Mouse (Mus musculus): Measurements from ENCODE around the gene Gm20503. TPM values are rescaled to one million over a fixed set of nuclear protein-coding genes. Genes with fewer than 3 reads are reported as not detected.

Gm20503 gene
- total RNA-seq (2021), result 1 to 10 TPM; 2.7 TPM

GRCm38 (mm10) chr4:59002948-59003805 lies at the start of gene Gm20503:
Gene Gm20503 (plus strand): TSS chr4:59003210.
- DNase-seq, result peak; percentile 92 to 93
- intact Hi-C loops (cut with DNase I), result loop anchor here (2.0 to 10.0 kb wide), 4 partner anchors 32 to 1048 kb away; partner anchors contain the start of genes Ecpas, Gng10 and Txn1

DNA sequence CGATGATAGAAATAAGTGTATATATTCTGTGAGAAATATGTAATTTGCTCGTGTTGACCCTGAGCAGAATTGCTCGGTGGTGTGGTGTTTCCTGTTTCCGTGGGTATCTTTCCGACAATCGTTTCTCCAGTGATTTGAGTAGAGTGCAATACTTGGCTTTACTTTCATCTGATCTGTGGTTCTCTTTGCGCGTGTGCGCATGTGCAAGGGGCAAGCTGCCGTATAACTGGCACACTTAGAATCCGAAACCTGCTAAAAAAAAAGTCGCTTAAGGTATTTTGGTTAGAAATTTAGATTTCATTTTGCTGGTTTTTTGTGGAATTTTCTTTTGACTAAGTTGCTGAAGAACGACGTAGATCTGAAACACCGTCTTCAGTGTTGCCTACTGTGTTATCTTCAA lies 41.3 kb upstream of the Gm20503 start:
- intact Hi-C loops (cut with DNase I), result no loop called here
- DNase-seq, result no peak

DNA sequence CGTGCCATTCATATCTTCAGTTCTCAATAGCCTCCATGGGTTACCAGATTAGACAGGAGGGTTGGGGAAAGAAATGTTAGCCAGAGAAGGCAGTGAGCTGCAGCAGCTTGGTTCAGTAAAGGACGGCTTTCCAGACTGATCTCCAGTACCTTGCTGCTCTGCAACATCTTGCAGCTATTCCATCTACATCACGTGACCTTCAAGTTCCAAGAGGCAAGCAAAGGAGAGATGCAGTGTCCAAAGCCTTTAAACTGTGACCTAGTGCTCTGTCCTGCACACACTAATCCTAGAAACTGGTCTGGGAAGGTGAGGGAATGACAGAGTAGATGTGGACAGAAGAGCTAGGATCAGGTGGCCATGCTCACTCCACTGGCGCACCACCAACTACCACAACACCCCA lies 39.7 kb upstream of the Gm20503 start:
- no peak for DNase-seq
- intact Hi-C loops (cut with DNase I), result no loop called here

- intact Hi-C loops (cut with DNase I), result no loop called here
- DNase-seq, result no peak
Observed at GRCm38 (mm10) chr4:58965136-58965535, 37.9 kb upstream of the Gm20503 start.

DNA sequence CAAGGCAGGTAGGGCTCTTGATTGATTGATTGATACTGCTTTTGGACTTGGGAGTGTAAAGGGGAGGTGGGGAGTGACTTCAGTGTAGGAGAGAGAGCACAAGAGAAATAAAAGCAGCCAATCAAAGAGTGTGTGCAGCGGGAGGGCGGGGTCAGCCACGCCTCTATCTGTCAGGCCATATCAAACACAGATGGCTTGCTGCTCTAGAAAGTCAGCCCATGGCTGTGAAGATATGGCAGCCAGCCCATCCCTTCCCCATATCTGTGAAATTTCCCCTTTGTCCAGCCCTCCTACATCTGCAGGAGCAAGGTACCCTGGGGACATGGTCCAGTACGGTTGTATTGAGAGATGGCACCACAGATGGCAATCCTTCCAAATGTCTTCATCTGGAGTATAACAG lies 32.3 kb upstream of the Gm20503 start:
- DNase-seq, result no peak
- intact Hi-C loops (cut with DNase I), result no loop called here

GRCm38 (mm10) chr4:58975711-58976110 lies 27.3 kb upstream of the Gm20503 start:
- intact Hi-C loops (cut with DNase I), result no loop called here
- no peak for DNase-seq

DNA sequence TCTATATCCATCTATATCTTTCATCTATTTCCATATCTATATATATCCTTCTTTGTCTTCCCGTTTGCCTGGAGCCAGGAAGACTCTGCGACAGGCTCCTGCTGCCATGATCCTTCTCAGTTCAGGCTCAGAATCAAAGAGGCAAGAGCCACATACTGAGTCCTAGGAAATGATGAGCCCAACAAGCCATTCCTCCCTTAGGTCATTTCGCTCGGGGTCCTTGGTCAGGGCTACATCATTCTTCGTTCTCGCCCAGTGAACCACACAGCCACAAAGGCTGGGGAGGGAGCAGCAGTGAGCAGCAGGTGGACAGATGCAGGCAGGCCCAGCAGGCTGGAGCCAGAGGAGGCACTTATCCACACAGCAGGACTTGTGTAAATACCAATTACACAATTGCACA lies 21.6 kb upstream of the Gm20503 start:
- DNase-seq, result no peak
- intact Hi-C loops (cut with DNase I), result no loop called here

- no peak for DNase-seq
- intact Hi-C loops (cut with DNase I), result no loop called here
Observed at GRCm38 (mm10) chr4:58982806-58983205, 20.2 kb upstream of the Gm20503 start.

GRCm38 (mm10) chr4:58985157-58985648 lies 17.8 kb upstream of the Gm20503 start:
- peak; percentile 81 to 83 for DNase-seq
- intact Hi-C loops (cut with DNase I), result loop anchor here (1.0 to 5.0 kb wide), 4 partner anchors 14 to 357 kb away; partner anchors contain the start of gene Ecpas

DNA sequence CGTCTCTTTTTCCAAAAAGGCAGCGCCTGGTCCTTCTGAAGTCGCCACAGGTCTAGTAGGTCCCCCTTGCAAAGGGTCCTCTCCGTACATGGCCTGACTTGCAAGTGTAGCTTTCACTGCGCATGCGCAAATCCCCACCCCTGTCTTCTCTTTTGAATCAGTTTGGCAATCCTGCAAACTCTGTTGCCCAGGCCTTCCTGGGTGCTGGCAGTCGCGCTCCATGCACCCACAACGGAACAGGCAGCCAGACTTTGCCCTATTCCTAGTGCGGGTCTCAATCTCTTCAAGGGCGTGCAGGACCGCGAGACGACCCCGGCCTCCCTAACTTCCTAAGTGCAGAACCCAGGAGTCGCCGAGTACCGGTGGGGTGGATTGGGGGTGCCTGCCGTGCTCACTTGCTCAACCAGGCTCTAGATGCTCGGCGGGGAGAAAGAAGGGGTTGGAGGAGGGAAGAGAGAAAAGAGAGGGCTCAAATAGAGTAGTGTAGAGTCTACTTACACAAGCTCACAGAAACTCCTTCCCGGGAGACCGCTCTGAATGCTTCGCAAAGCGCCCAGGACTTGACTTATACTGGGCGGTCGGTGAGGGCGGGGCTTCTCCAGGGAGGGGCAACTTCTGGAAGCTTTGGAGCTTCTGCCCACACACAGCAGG lies 16.3 kb upstream of the Gm20503 start, which contains the start of gene Ptgr1:
Ptgr1 (minus strand) TSS at position 580 of the 651 bp plus-strand sequence.
- intact Hi-C loops (cut with DNase I), result loop anchor here (5.0 kb wide), 2 partner anchors 74 to 356 kb away; partner anchors contain the start of gene Ecpas
- DNase-seq, result peak; percentile 81 to 82

- intact Hi-C loops (cut with DNase I), result loop anchor here (5.0 kb wide), 2 partner anchors 77 to 353 kb away; partner anchors contain the start of gene Ecpas
- no peak for DNase-seq
Observed at GRCm38 (mm10) chr4:58989303-58989898, 13.6 kb upstream of the Gm20503 start.

DNA sequence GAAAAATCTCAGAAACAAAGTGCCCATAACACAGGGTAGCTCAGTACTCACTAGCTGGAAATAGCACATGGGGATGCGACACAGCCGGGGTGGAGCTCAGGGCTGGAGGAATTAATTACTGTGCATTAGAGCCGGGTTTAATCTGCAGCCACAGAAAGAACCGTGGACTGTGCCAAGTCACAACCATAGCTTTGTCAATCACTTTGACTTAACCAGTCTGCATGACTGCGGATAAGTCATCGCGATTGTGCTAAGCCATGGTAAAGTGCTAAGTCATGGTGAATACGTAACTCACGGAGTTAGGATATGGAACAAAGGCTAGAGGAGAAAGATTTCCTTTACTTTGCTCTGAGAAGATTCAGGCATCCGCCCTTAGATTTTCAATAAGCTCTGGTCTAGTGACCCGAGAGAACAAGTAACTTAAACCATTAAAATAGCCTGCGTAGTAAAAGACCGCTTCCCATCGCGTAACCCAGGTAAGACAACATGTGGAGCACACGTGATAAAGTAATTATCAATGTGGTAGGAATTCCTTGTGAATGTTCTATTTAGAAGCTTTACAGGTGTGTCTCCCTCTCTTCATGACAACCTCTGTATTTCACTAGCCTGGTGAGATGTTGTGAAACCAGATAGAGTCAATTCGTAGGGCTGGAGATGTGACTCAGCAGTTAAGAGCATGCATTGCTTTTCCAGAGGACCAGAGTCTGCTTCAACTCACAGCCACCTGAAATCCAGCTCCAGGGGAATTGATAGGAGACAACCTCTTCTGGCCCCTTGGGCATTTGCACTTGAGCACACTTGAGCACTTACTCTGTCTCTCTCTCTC lies 12.2 kb upstream of the Gm20503 start:
- intact Hi-C loops (cut with DNase I), result no loop called here
- DNase-seq, result no peak

DNA sequence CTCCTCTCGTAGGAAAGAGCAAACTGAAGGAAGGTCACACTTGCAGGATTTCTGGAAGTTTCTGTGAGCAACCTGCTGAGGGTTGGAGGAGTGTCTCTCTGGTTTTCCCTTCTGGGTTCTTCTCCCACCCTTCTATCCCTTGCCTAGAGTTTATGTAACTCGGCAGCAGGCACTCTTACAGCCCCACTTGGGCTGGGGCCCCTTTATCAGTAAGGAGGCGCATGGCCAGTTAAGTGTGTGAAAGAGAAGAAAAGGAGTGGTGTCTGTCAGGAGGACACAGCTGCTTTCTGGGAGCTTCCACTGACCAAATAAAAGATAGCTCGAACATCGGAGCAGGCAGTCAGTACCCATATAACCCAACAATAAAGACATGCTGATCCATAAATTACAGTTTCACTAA lies 10.8 kb upstream of the Gm20503 start:
- no peak for DNase-seq
- intact Hi-C loops (cut with DNase I), result no loop called here

DNA sequence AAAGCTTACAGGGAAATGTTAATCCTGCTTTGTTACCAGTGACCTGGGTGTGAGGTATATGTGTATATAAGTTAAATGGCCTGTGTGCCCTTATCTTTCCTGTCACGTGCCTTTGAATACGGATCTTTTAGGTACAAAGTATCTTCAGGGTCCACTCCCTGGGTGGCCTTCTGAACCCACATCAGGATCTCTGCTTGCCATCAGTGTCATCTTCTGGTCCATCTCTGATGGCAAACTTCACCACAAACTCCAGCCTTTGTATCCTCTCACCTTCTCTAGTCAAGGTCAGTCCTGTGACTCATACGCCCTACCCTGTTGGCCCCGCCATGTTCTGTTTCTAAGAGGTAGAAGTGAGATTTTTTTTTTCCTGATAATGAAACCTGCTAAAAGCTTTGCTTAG lies 8.2 kb upstream of the Gm20503 start, which contains the start of gene Dnajc25:
Dnajc25 (plus strand) TSS at position 301 of the 400 bp plus-strand sequence.
- DNase-seq, result no peak
- intact Hi-C loops (cut with DNase I), result no loop called here

GRCm38 (mm10) chr4:58995251-58995693 lies 7.7 kb upstream of the Gm20503 start:
- DNase-seq, result no peak
- intact Hi-C loops (cut with DNase I), result no loop called here

DNA sequence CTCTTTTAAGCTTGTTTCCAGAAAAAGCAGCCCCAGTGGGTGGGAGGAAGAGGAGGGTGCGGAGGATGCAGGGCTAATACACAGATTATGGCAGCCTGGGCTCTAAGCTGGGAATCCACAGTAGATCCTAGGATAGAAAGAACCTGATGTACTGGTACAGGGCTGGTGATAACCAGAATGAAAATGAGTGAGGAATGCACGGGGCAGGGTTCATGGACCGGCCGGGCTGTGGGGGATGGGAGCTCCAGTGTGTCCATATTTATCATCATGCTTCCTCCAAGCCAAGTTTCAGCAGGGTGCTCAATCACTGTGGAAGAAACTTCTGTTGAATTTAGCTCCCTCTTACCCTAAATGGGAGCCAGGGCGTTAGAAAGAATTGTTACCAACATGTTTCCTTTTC lies 5.9 kb upstream of the Gm20503 start:
- DNase-seq, result no peak
- intact Hi-C loops (cut with DNase I), result no loop called here

GRCm38 (mm10) chr4:58998688-58999087 lies 4.3 kb upstream of the Gm20503 start:
- intact Hi-C loops (cut with DNase I), result loop anchor here (1.0 kb wide), 1 partner anchor 13 kb away; no protein-coding TSS in a partner anchor
- DNase-seq, result no peak

- intact Hi-C loops (cut with DNase I), result loop anchor here (1.0 to 10.0 kb wide), 4 partner anchors 14 to 1045 kb away; partner anchors contain the start of genes Ecpas and Txn1
- peak; percentile 72 to 78 for DNase-seq
Observed at GRCm38 (mm10) chr4:58999686-59000085, 3.3 kb upstream of the Gm20503 start.

DNA sequence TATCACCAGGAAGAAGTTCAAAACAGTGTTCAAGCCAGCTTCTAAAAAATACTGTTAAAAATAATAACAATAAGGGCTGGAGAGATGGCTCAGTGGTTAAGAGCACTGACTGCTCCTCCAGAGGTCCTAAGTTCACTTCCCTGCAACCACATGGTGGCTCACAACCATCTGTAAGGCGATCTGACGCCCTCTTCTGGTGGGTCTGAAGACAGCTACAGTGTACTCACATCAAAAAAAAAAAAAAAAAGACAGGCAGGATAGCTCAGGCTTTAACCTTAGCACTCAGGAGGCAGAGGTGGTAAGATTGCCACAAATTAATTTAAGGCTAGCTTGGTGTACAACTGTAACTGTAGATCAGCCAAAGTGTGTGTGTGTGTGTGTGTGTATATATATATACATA lies 2.4 kb upstream of the Gm20503 start:
- intact Hi-C loops (cut with DNase I), result loop anchor here (5.0 to 10.0 kb wide), 3 partner anchors 88 to 1046 kb away; partner anchors contain the start of genes Ecpas and Txn1
- no peak for DNase-seq
